Mouse (Mus musculus): ENCODE measurements at regions not wholly inside any gene's neighbourhood (a gene's known extent, or its start where the extent isn't known, plus 50 kb on each side); places are given as distances from the start of the nearest gene placed in this dataset.
A peak's percentile ranks its signal among the peaks of the same experiment; 100 is the strongest.

- Histone ChIP-seq H3K4me1 (no peaks in the 10 kb centered on the region), H3K27ac (replicated peaks) (no peak overlapping the region; the same call in 1 of the 2 replicates), H3K4me3 (replicated peaks) (no peak overlapping the region), H3K4me2 (no peak overlapping the region), H3K36me3 (no peaks in the 10 kb centered on the region), H3K9ac (replicated peaks) (no peak overlapping the region), H3K27me3 (replicated peaks) (no peaks in the 10 kb centered on the region), H3K9me3 (replicated peaks) (no peaks in the 10 kb centered on the region)
- peak; percentile 39; the same call in 1 of the 2 replicates for ATAC-seq (ENCODE audit: low FRiP score)
- 81% methylated on average over 5 of the region's 5 CpGs for WGBS
Measured at GRCm38 (mm10) chr2:174899940-174900670, 109.9 kb upstream of the Gm14444 start.

DNA sequence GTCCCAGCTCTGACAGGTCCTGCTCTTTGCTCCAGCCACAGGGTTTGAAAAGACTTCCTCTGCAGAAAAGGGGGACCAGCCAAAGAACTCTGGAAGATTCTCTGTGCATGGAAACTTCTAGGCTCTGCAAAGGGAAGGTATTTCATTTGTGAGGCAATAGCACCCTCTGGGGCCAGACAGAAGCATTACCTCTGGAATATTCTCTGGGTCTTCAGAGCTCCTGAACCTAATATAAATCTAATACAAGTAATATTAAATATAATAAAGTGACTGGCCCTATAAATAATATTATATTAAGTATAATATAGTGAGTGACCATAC, 109.4 kb upstream of the Gm14444 start:
- H3K9ac ChIP-seq (replicated peaks), result no peak overlapping the region
- H3K27ac ChIP-seq (replicated peaks), result no peak overlapping the region; the same call in 1 of the 2 replicates
- H3K4me1 ChIP-seq, result no peaks in the 10 kb centered on the region
- H3K9me3 ChIP-seq (replicated peaks), result no peaks in the 10 kb centered on the region
- peak; percentile 38; the same call in 1 of the 2 replicates for ATAC-seq (ENCODE audit: low FRiP score)
- H3K4me2 ChIP-seq, result no peak overlapping the region
- no peak overlapping the region for H3K4me3 ChIP-seq (replicated peaks)
- H3K27me3 ChIP-seq (replicated peaks), result no peaks in the 10 kb centered on the region
- no peaks in the 10 kb centered on the region for H3K36me3 ChIP-seq

DNA sequence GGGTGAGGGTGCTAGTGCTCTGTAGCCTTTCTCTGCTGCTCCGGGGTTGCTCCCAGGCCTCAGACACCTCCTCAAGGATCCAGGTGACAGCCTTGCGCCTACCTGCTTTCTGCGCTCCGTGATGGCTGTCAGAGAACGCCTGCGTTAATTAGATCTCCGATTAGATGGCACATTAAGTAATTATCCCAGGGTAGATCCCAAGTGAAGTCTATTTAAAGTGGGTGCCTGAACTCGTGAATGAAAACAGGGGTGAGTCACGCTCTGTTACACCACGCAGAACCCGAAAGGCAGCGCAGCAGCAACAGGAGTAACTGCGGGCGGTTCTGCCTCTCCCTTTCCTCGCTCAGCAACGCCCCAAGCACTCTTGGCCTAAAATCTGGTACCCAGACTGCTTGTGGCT, 108.2 kb upstream of the Gm14444 start:
- 87% methylated on average over 16 of the region's 16 CpGs for WGBS
- no peak for ATAC-seq (ENCODE audit: low FRiP score)

DNA sequence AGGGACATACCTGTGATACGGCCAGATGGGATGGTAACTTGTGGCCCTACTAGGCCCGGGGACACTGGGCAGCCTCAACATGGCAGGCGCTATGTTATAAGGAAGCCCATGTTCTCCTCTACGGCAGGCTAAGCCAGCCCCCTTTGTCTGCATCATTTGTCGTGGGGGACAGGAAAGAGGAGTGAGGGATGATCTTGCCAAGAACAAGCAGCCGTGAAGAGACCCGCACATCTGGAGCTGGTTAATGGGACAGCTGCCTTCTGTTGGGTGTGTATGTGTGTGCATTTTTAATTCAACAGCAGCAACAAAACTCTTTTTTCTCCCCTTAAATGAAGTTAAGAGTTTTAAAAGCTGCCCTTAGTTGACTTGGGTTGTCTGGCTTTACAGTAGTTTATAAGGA, 106.4 kb upstream of the Gm14444 start:
- Histone ChIP-seq H3K9ac (replicated peaks) (no peak overlapping the region), H3K27ac (replicated peaks) (0 out of 2 replicates have a peak overlapping the region, but pooled peaks have one; percentile 13), H3K4me1 (no peaks in the 10 kb centered on the region), H3K36me3 (no peaks in the 10 kb centered on the region), H3K27me3 (replicated peaks) (no peaks in the 10 kb centered on the region), H3K4me3 (replicated peaks) (no peak overlapping the region), H3K9me3 (replicated peaks) (no peaks in the 10 kb centered on the region), H3K4me2 (no peak overlapping the region)
- ATAC-seq (ENCODE audit: low FRiP score), result no peak
- WGBS, result 74% methylated on average over 7 of the region's 7 CpGs

More for the DNA sequence above, 108.2 kb upstream of the Gm14444 start:
- no peak overlapping the region for H3K27ac ChIP-seq (replicated peaks)
- no peaks in the 10 kb centered on the region for H3K36me3 ChIP-seq
- H3K4me1 ChIP-seq, result no peaks in the 10 kb centered on the region
- no peak overlapping the region for H3K4me2 ChIP-seq
- no peaks in the 10 kb centered on the region for H3K27me3 ChIP-seq (replicated peaks)
- H3K9me3 ChIP-seq (replicated peaks), result no peaks in the 10 kb centered on the region
- no peak overlapping the region for H3K9ac ChIP-seq (replicated peaks)
- no peak overlapping the region for H3K4me3 ChIP-seq (replicated peaks)

- Histone ChIP-seq H3K9ac (replicated peaks) (no peak overlapping the region), H3K9me3 (replicated peaks) (no peaks in the 10 kb centered on the region), H3K4me1 (no peaks in the 10 kb centered on the region), H3K4me2 (no peak overlapping the region), H3K36me3 (no peaks in the 10 kb centered on the region), H3K4me3 (replicated peaks) (no peak overlapping the region), H3K27ac (replicated peaks) (no peak overlapping the region), H3K27me3 (replicated peaks) (no peaks in the 10 kb centered on the region)
- peak; percentile 73; the same call in 1 of the 2 replicates for ATAC-seq (ENCODE audit: low FRiP score)
- 42% methylated on average over 6 of the region's 6 CpGs for WGBS
Measured at GRCm38 (mm10) chr2:174905865-174906639, 104.0 kb upstream of the Gm14444 start.

DNA sequence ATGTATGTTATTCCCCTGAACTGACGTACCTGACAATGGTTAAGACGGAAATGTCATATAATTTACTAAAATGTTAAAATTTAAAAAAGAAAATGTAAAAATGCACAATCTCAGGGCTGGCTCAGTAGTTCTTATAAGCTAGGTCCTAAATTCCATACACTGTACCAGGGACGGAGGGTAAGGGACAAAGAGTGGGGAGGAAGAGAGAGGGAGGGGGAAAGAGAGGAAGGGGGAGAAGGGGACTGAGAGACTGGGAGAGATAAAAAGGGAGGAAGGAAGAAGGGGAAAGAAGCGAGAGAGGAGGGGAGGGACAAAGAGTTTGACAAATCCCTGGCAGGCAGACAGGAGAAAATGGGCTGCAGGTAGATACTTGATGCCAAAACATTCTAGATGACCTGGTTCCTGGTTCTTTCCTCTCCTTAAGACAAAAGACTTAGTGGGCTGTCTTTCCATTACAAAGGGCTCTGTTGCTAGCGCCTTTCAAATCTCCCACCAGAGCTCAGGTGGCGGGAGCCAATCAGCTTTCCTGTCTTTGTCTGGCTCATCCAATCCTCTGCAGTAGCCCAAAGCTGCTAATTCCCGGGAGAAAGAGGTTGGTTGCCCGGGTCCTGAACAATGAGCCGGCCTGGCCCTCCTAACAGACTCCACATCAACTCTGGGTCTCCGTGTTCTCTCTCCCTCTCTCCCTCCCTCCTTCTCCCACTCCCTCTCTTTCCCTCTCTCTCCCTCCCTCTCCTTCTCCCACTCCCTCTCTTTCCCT, 92.7 kb upstream of the Gm14444 start:
- ATAC-seq (ENCODE audit: low FRiP score), result peak; percentile 91
- Histone ChIP-seq H3K9me3 (replicated peaks) (no peaks in the 10 kb centered on the region), H3K4me3 (replicated peaks) (peak overlapping the region; percentile 23), H3K9ac (replicated peaks) (0 out of 2 replicates have a peak overlapping the region, but pooled peaks have one; percentile 29), H3K27me3 (replicated peaks) (no peaks in the 10 kb centered on the region), H3K27ac (replicated peaks) (peak overlapping the region; percentile 81), H3K4me2 (peak overlapping the region; percentile 53), H3K36me3 (no peaks in the 10 kb centered on the region), H3K4me1 (peaks cover 19% of the 10 kb centered on the region)
- 10% methylated on average over 10 of the region's 10 CpGs for WGBS

GRCm38 (mm10) chr2:174917975-174918374, 92.1 kb upstream of the Gm14444 start:
- peaks cover 19% of the 10 kb centered on the region for H3K4me1 ChIP-seq
- no peaks in the 10 kb centered on the region for H3K36me3 ChIP-seq
- 0 out of 2 replicates have a peak overlapping the region, but pooled peaks have one; percentile 23 for H3K4me3 ChIP-seq (replicated peaks)
- H3K27me3 ChIP-seq (replicated peaks), result no peaks in the 10 kb centered on the region
- H3K27ac ChIP-seq (replicated peaks), result peak overlapping the region; percentile 81
- peak overlapping the region; percentile 53 for H3K4me2 ChIP-seq
- peak overlapping the region; percentile 29; the same call in 1 of the 2 replicates for H3K9ac ChIP-seq (replicated peaks)
- H3K9me3 ChIP-seq (replicated peaks), result no peaks in the 10 kb centered on the region
- WGBS, result 8% methylated on average over 5 of the region's 5 CpGs
- peak; percentile 45 for ATAC-seq (ENCODE audit: low FRiP score)

DNA sequence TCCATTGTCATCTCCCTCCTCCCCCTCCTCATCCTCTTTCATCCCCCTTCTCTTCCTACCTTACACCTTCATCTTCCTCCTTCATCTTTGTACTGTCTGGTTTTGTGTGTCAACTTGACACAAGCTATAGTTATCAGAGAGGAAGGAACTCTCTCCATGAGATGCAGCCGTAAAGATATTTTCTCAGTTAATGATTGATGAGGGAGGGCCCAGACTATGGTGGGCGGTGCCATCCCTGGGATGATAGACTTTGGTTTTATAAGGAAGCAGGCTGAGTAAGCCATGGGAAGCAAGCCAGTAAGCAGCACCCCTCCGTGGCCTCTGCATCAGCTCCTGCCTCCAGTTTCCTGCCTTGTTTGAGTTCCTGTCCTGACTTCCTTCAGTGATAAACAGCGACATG, 87.8 kb upstream of the Gm14444 start:
- no peak overlapping the region for H3K4me3 ChIP-seq (replicated peaks)
- H3K27me3 ChIP-seq (replicated peaks), result no peaks in the 10 kb centered on the region
- no peak overlapping the region for H3K9ac ChIP-seq (replicated peaks)
- no peak overlapping the region for H3K27ac ChIP-seq (replicated peaks)
- 72% methylated on average over 4 of the region's 4 CpGs for WGBS
- no peaks in the 10 kb centered on the region for H3K9me3 ChIP-seq (replicated peaks)
- no peak overlapping the region for H3K4me2 ChIP-seq
- H3K36me3 ChIP-seq, result no peaks in the 10 kb centered on the region
- ATAC-seq (ENCODE audit: low FRiP score), result no peak
- H3K4me1 ChIP-seq, result peaks cover 12% of the 10 kb centered on the region

DNA sequence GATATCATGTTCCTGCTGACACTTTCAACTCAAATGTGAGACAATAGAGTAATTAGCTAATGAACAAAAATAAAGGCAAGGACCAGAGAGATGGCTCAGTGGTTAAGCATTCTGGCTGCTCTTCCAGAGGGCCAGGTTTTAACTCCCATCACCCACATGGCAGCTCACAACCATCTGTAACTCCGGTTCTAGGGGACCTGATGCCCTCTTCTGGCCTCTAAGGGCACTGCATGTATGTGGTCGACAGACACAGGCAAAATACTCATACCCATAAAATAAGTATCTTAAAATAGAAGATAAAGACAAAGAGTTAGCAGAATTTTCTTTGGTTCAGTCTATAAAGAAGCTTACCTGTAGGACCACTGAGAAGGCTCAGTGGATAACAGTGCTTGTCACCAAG, 80.3 kb upstream of the Gm14444 start:
- H3K4me3 ChIP-seq (replicated peaks), result no peak overlapping the region
- H3K36me3 ChIP-seq, result no peaks in the 10 kb centered on the region
- H3K27me3 ChIP-seq (replicated peaks), result no peaks in the 10 kb centered on the region
- no peak overlapping the region for H3K27ac ChIP-seq (replicated peaks)
- WGBS, result 72% methylated on average over 2 of the region's 2 CpGs
- H3K4me2 ChIP-seq, result no peak overlapping the region
- H3K9me3 ChIP-seq (replicated peaks), result no peaks in the 10 kb centered on the region
- H3K4me1 ChIP-seq, result peaks cover 4% of the 10 kb centered on the region; the same call in 1 of the 2 replicates
- no peak for ATAC-seq (ENCODE audit: low FRiP score)
- no peak overlapping the region for H3K9ac ChIP-seq (replicated peaks)

GRCm38 (mm10) chr2:174932137-174933012, 77.7 kb upstream of the Gm14444 start:
- Histone ChIP-seq H3K36me3 (no peaks in the 10 kb centered on the region), H3K4me1 (peaks cover 4% of the 10 kb centered on the region; the same call in 1 of the 2 replicates), H3K9me3 (replicated peaks) (no peaks in the 10 kb centered on the region), H3K27me3 (replicated peaks) (no peaks in the 10 kb centered on the region), H3K27ac (replicated peaks) (no peak overlapping the region), H3K9ac (replicated peaks) (no peak overlapping the region), H3K4me2 (peak overlapping the region; percentile 29), H3K4me3 (replicated peaks) (no peak overlapping the region)
- ATAC-seq (ENCODE audit: low FRiP score), result peak; percentile 57
- WGBS, result 36% methylated on average over 20 of the region's 20 CpGs

DNA sequence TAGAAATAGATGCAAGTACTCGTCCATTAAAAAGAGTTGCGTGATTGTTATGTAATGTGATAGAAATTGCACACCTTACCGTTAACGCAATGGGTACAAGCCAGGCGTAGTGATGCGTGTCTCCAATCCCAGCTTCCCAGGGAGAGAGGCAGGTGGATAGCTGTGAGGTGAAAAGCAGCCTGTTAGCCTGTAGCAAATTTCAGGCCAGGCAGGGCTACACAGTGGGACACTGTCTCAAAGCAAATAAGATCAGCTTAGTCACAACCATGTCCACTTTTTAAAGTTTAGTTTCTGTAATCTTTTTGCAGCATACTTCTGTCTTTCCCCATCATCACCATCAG, 77.1 kb upstream of the Gm14444 start:
- Histone ChIP-seq H3K27ac (replicated peaks) (no peak overlapping the region), H3K27me3 (replicated peaks) (no peaks in the 10 kb centered on the region), H3K9ac (replicated peaks) (no peak overlapping the region), H3K4me3 (replicated peaks) (no peak overlapping the region), H3K4me2 (peak overlapping the region; percentile 29), H3K9me3 (replicated peaks) (no peaks in the 10 kb centered on the region), H3K36me3 (no peaks in the 10 kb centered on the region), H3K4me1 (peaks cover 4% of the 10 kb centered on the region; the same call in 1 of the 2 replicates)
- 13% methylated on average over 6 of the region's 6 CpGs for WGBS
- peak; percentile 49; the same call in 1 of the 2 replicates for ATAC-seq (ENCODE audit: low FRiP score)
